ENCODE assay signal across 26 mouse cellular contexts in the genomic region with DNA sequence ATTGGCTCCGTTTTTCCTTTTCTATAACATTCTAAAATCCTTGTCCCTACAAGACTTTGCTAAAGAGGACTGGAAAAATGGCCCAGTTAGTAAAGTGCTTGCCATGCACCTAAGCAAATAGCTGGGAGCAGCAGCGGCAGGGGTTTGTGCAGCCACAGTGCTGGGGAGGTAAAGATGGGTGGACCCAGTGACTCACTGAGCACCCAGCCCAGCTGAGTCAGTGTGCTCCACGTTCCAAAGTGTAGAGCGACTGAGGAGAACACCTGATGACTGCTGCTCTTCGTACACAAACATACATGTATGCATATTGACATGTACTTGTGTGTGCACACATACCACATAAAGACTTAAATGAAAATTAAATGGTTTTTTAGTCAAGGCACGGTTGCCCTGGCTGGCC.
"Had no signal": no experiment of that assay in that cellular context is flagged by ENCODE, and none has a peak within 500 bp of the region (broad histone marks: within the 10 kb centered on the region; RNA-seq: fewer than 3 reads in every experiment).

No protein-coding gene starts in this region.

- H3K4me1 ChIP-seq: heart, embryonic 13.5 days; heart, embryonic 15.5 days; hindbrain, embryonic 13.5 days; hindbrain, embryonic 15.5 days; kidney, embryonic 15.5 days had no signal

- H3K4me2 ChIP-seq: heart, embryonic 11.5 days; heart, embryonic 13.5 days; heart, embryonic 15.5 days; hindbrain, embryonic 13.5 days; hindbrain, embryonic 15.5 days; kidney, embryonic 15.5 days; limb, embryonic 12.5 days; liver, embryonic 11.5 days had no signal

- H3K9ac ChIP-seq: forebrain, postnatal 0 days; heart, embryonic 13.5 days; heart, embryonic 15.5 days; hindbrain, embryonic 13.5 days; hindbrain, embryonic 15.5 days; kidney, embryonic 15.5 days; limb, embryonic 12.5 days had no signal

- H3K4me3 ChIP-seq: gastrocnemius, adult 2 months; heart, embryonic 13.5 days; heart, embryonic 15.5 days; hindbrain, embryonic 13.5 days; hindbrain, embryonic 15.5 days; kidney, embryonic 15.5 days; left cerebral cortex, adult 2 months; limb, embryonic 10.5 days; limb, embryonic 12.5 days had no signal

- H3K27me3 ChIP-seq: heart, embryonic 13.5 days; heart, embryonic 15.5 days; hindbrain, embryonic 13.5 days; hindbrain, embryonic 15.5 days; kidney, embryonic 15.5 days; limb, embryonic 12.5 days had no signal

- H3K9me3 ChIP-seq: heart, embryonic 13.5 days; heart, embryonic 15.5 days; hindbrain, embryonic 13.5 days; hindbrain, embryonic 15.5 days; kidney, embryonic 15.5 days; limb, embryonic 10.5 days; limb, embryonic 12.5 days had no signal

- DNase-seq: forebrain, postnatal 0 days; gastrocnemius, adult 2 months; gastrocnemius, postnatal 14 days; gastrocnemius, postnatal 36 days; heart, adult 18-20 months; heart, postnatal 14 days; heart, postnatal 36 days; kidney, adult 11 months; kidney, adult 2 months; kidney, adult 9 months; kidney, postnatal 14 days; kidney, postnatal 36 days; layer of hippocampus, adult 9-11 months; liver had no signal

- H3K27ac ChIP-seq: gastrocnemius, adult 2 months; heart, embryonic 13.5 days; heart, embryonic 15.5 days; hindbrain, embryonic 13.5 days; hindbrain, embryonic 15.5 days; hindbrain, postnatal 0 days; kidney, embryonic 15.5 days; kidney, postnatal 0 days; left cerebral cortex, adult 2 months; limb, embryonic 10.5 days; limb, embryonic 12.5 days had no signal

- ATAC-seq: forebrain, postnatal 0 days; hindbrain, postnatal 0 days had no signal
